Mouse (Mus musculus) frontal cortex, postnatal 10 days (tissue): Measurements from ENCODE around the gene Ace.

Experiments
- DNase-seq, 2 experiments: peaks; one replicate each; pipeline ENCODE4 v3.0.0; 2022; ENCODE audit warnings: low spot score in 2 of 2, mixed read lengths in 1 of 2

Ace gene

GRCm38 (mm10) chr11:105944770-105945672 is 22.7 kb upstream of the Ace start:
- DNase-seq: no peak

GRCm38 (mm10) chr11:105946694-105947154 is 21.0 kb upstream of the Ace start:
- DNase-seq: no peak

- DNase-seq: no peak
These were observed 19.5 kb upstream of the Ace start for GRCm38 (mm10) chr11:105948255-105948654.

- DNase-seq: no peak
These were observed 17.2 kb upstream of the Ace start for GRCm38 (mm10) chr11:105950519-105950918.

GRCm38 (mm10) chr11:105951601-105952044 is 16.1 kb upstream of the Ace start:
- DNase-seq: no peak

GRCm38 (mm10) chr11:105952111-105952510 is 15.6 kb upstream of the Ace start:
- no peak for DNase-seq

- no peak for DNase-seq
These were observed 14.8 kb upstream of the Ace start, which contains the start of gene Cyb561 for GRCm38 (mm10) chr11:105952911-105953386. Gene Cyb561, minus strand, starts transcription at chr11:105953336.

GRCm38 (mm10) chr11:105953402-105953801 is 14.3 kb upstream of the Ace start:
- no peak for DNase-seq

GRCm38 (mm10) chr11:105955815-105956430 is 11.8 kb upstream of the Ace start:
- no peak for DNase-seq

GRCm38 (mm10) chr11:105957501-105957900 is 10.2 kb upstream of the Ace start:
- DNase-seq: no peak

- DNase-seq: no peak
These were observed 9.2 kb upstream of the Ace start for GRCm38 (mm10) chr11:105958566-105958965.

GRCm38 (mm10) chr11:105959355-105959754 is 8.4 kb upstream of the Ace start:
- no peak for DNase-seq

- no peak for DNase-seq
These were observed 3.1 kb upstream of the Ace start for GRCm38 (mm10) chr11:105964691-105965090.

- no peak for DNase-seq
These were observed 1.5 kb upstream of the Ace start for GRCm38 (mm10) chr11:105966288-105966687.

GRCm38 (mm10) chr11:105968948-105969347 is 1.2 kb downstream of the Ace start:
- no peak for DNase-seq

- no peak for DNase-seq
These were observed 1.8 kb downstream of the Ace start for GRCm38 (mm10) chr11:105969516-105969915.

GRCm38 (mm10) chr11:105974593-105974992 is 6.8 kb downstream of the Ace start:
- no peak for DNase-seq

- DNase-seq: no peak
These were observed 7.3 kb downstream of the Ace start for GRCm38 (mm10) chr11:105975050-105975449.

GRCm38 (mm10) chr11:105975636-105976035 is 7.9 kb downstream of the Ace start:
- no peak for DNase-seq

- DNase-seq: no peak
These were observed 10.5 kb downstream of the Ace start for GRCm38 (mm10) chr11:105978232-105978631.

- no peak for DNase-seq
These were observed 10.9 kb downstream of the Ace start for GRCm38 (mm10) chr11:105978634-105979033.

- no peak for DNase-seq
These were observed 16.7 kb downstream of the Ace start for GRCm38 (mm10) chr11:105984452-105984851.

GRCm38 (mm10) chr11:105987446-105987845 is 19.7 kb downstream of the Ace start:
- no peak for DNase-seq
